Mouse (Mus musculus) heart, postnatal 0 days (tissue): ENCODE measurements at regions not wholly inside any gene's neighbourhood (a gene's known extent, or its start where the extent isn't known, plus 50 kb on each side); places are given as distances from the start of the nearest gene placed in this dataset.

Source experiments
- CTCF ChIP-seq: IDR thresholded peaks from 2 replicates; pipeline ENCODE4 v1.5.1; 2016; ENCODE audit warnings: antibody characterized with exemption, control low read depth, low read depth
- EP300 ChIP-seq: IDR thresholded peaks from 2 replicates; pipeline ENCODE4 v1.6.1; 2016; ENCODE audit warnings: antibody characterized with exemption, low read depth

GRCm38 (mm10) chr17:82834177-82834576 is 380.9 kb upstream of the Pkdcc start:
- TF ChIP-seq CTCF: no peak
- no peak for TF ChIP-seq EP300
